Mouse (Mus musculus): Measurements from ENCODE around the gene Pam.
A peak's percentile ranks its signal among the peaks of the same experiment; 100 is the strongest.
"Not testable (repeated sequence)": the region's sequence is repeated elsewhere in the genome, so short reads cannot be mapped to it uniquely, and the experiment has no call there.

Gene Pam

GRCm38 (mm10) chr1:97976072-97976471 lies 119.4 kb downstream of the Pam start:
- DNase-seq (ENCODE audit: low read depth, low spot score), result peak; percentile 24

GRCm38 (mm10) chr1:97974968-97975367 lies 120.5 kb downstream of the Pam start:
- no peak for DNase-seq (ENCODE audit: low read depth, low spot score)

GRCm38 (mm10) chr1:97969765-97970164 lies 125.7 kb downstream of the Pam start:
- no peak for DNase-seq (ENCODE audit: low read depth, low spot score)

- DNase-seq (ENCODE audit: low read depth, low spot score), result peak; percentile 6
These were observed 131.7 kb downstream of the Pam start for GRCm38 (mm10) chr1:97963711-97964110.

- no peak for DNase-seq (ENCODE audit: low read depth, low spot score)
These were observed 133.3 kb downstream of the Pam start for GRCm38 (mm10) chr1:97962134-97962533.

- DNase-seq (ENCODE audit: low read depth, low spot score), result no peak
These were observed 134.8 kb downstream of the Pam start for GRCm38 (mm10) chr1:97960681-97961080.

GRCm38 (mm10) chr1:97960124-97960523 lies 135.3 kb downstream of the Pam start:
- DNase-seq (ENCODE audit: low read depth, low spot score), result no peak

GRCm38 (mm10) chr1:97958759-97959158 lies 136.7 kb downstream of the Pam start:
- DNase-seq (ENCODE audit: low read depth, low spot score), result no peak

GRCm38 (mm10) chr1:97949258-97949657 lies 146.2 kb downstream of the Pam start:
- not testable (repeated sequence) for DNase-seq (ENCODE audit: low read depth, low spot score)

GRCm38 (mm10) chr1:97947100-97947499 lies 148.3 kb downstream of the Pam start:
- no peak for DNase-seq (ENCODE audit: low read depth, low spot score)

GRCm38 (mm10) chr1:97943908-97944608 lies 151.4 kb downstream of the Pam start:
- no peak for DNase-seq (ENCODE audit: low read depth, low spot score)

- DNase-seq (ENCODE audit: low read depth, low spot score), result no peak
These were observed 152.0 kb downstream of the Pam start for GRCm38 (mm10) chr1:97943402-97943801.

- no peak for DNase-seq (ENCODE audit: low read depth, low spot score)
These were observed 152.5 kb downstream of the Pam start for GRCm38 (mm10) chr1:97942966-97943365.

- no peak for DNase-seq (ENCODE audit: low read depth, low spot score)
These were observed 156.9 kb downstream of the Pam start for GRCm38 (mm10) chr1:97938586-97938985.

GRCm38 (mm10) chr1:97938053-97938452 lies 157.4 kb downstream of the Pam start:
- no peak for DNase-seq (ENCODE audit: low read depth, low spot score)

GRCm38 (mm10) chr1:97934940-97935339 lies 160.5 kb downstream of the Pam start:
- no peak for DNase-seq (ENCODE audit: low read depth, low spot score)

- DNase-seq (ENCODE audit: low read depth, low spot score), result no peak
These were observed 164.2 kb downstream of the Pam start for GRCm38 (mm10) chr1:97931220-97931619.

- no peak for DNase-seq (ENCODE audit: low read depth, low spot score)
These were observed 165.9 kb downstream of the Pam start for GRCm38 (mm10) chr1:97929415-97930028.

GRCm38 (mm10) chr1:97926789-97927188 lies 168.7 kb downstream of the Pam start:
- no peak for DNase-seq (ENCODE audit: low read depth, low spot score)

- DNase-seq (ENCODE audit: low read depth, low spot score), result no peak
These were observed 169.4 kb downstream of the Pam start for GRCm38 (mm10) chr1:97926017-97926540.

GRCm38 (mm10) chr1:97922395-97922794 lies 173.1 kb downstream of the Pam start:
- no peak for DNase-seq (ENCODE audit: low read depth, low spot score)

GRCm38 (mm10) chr1:97921886-97922285 lies 173.6 kb downstream of the Pam start:
- DNase-seq (ENCODE audit: low read depth, low spot score), result no peak

- no peak for DNase-seq (ENCODE audit: low read depth, low spot score)
These were observed 177.0 kb downstream of the Pam start for GRCm38 (mm10) chr1:97918495-97918894.
